Mouse (Mus musculus) kidney, postnatal 0 days (tissue): ENCODE measurements around the gene Tnfrsf13b. TPM values are rescaled to one million over a fixed set of nuclear protein-coding genes. Genes with fewer than 3 reads are reported as not detected.

ENCODE experiments used
- ATAC-seq: fragments of 200-750 bp; cut with Nextera tagmentation; replicated peaks from 2 replicates; pipeline ENCODE4 v1.8.0; 2017; ENCODE audit warnings: low read depth, moderate number of reproducible peaks, moderate TSS enrichment, moderate library complexity; ENCODE audit not compliant: low FRiP score
- DNase-seq: peaks from one replicate; pipeline ENCODE4 v3.0.0-alpha.2; 2016; ENCODE audit warnings: low spot score
- H3K27ac ChIP-seq: fragments of 300-500 bp; sonication (generic); 2 replicates; pipeline ENCODE4 v1.5.1; 2014; ENCODE audit warnings: mild to moderate bottlenecking
- H3K27me3 ChIP-seq: fragments of 300-500 bp; sonication (generic); 2 replicates; pipeline ENCODE4 v1.6.1; 2014; ENCODE audit warnings: low read length, mixed read lengths; ENCODE audit not compliant: insufficient read depth
- H3K36me3 ChIP-seq: fragments of 300-500 bp; sonication (generic); 2 replicates; pipeline ENCODE4 v1.6.1; 2014; ENCODE audit warnings: low read length, mixed read lengths; ENCODE audit not compliant: insufficient read depth
- H3K4me1 ChIP-seq: fragments of 300-500 bp; sonication (generic); replicated peaks from 2 replicates; pipeline ENCODE4 v1.6.1; 2014; ENCODE audit warnings: antibody characterized with exemption, low read length, mixed read lengths; ENCODE audit not compliant: insufficient read depth
- H3K4me2 ChIP-seq: fragments of 300-500 bp; sonication (generic); 2 replicates; pipeline ENCODE4 v1.6.1; 2014; ENCODE audit warnings: mild to moderate bottlenecking, low read length, moderate library complexity, mixed read lengths
- H3K4me3 ChIP-seq: fragments of 300-500 bp; sonication (generic); replicated peaks from 2 replicates; pipeline ENCODE4 v1.5.1; 2014; ENCODE audit warnings: low read depth, low read length
- H3K9ac ChIP-seq: fragments of 300-500 bp; sonication (generic); 2 replicates; pipeline ENCODE4 v1.6.1; 2014; ENCODE audit warnings: low read depth, low read length
- H3K9me3 ChIP-seq: fragments of 300-500 bp; sonication (generic); replicated peaks from 2 replicates; pipeline ENCODE4 v1.6.1; 2016; ENCODE audit warnings: low read length, inconsistent platforms, mixed read lengths
- CTCF ChIP-seq: IDR thresholded peaks from 2 replicates; pipeline ENCODE4 v1.5.1; 2016; ENCODE audit warnings: antibody characterized with exemption, low read depth, mild to moderate bottlenecking, moderate library complexity
- WGBS: fragments of 180-500 bp; shearing (Covaris S2); extraction: QIAGEN DNeasy Blood & Tissue Kit; methylation state at CpG from one replicate; pipeline ENCODE4 v1.1.7; 2014; 5-methylcytosine and 5-hydroxymethylcytosine counted together
- polyA plus RNA-seq: library from polyadenylated mRNA; unstranded; fragments of >200 nt; fragmentation: Nextera tagmentation; extraction: Ambion mirVana; gene quantifications from 2 replicates; pipeline ENCODE4 v1.2.1, GENCODE M21; 2015

Gene Tnfrsf13b
- polyA plus RNA-seq, 1 experiment from 2014 or later, result 1.7 TPM

GRCm38 (mm10) chr11:61142262-61142661 lies 15.7 kb downstream of the Tnfrsf13b start:
- H3K4me2 ChIP-seq, result no peak overlapping the region
- H3K27me3 ChIP-seq, result 0 out of 2 replicates have a peak, but pooled peaks cover 4% of the 10 kb centered on the region
- no peak overlapping the region for H3K4me3 ChIP-seq
- H3K4me1 ChIP-seq, result peaks cover 4% of the 10 kb centered on the region; the same call in 1 of the 2 replicates
- ATAC-seq (no peak), DNase-seq (no peak)
- no peak overlapping the region for H3K9ac ChIP-seq
- H3K9me3 ChIP-seq, result no peaks in the 10 kb centered on the region
- no peak for TF ChIP-seq CTCF
- H3K36me3 ChIP-seq, result no peaks in the 10 kb centered on the region
- 59% methylated on average over 3 of the region's 3 CpGs for WGBS
- H3K27ac ChIP-seq, result no peak overlapping the region

- 51% methylated on average over 6 of the region's 6 CpGs for WGBS
- no peak for TF ChIP-seq CTCF
- H3K4me3 ChIP-seq, result no peak overlapping the region
Observed at GRCm38 (mm10) chr11:61142941-61143530, 16.5 kb downstream of the Tnfrsf13b start.

GRCm38 (mm10) chr11:61143564-61144469 lies 17.3 kb downstream of the Tnfrsf13b start:
- Histone ChIP-seq H3K27me3 (0 out of 2 replicates have a peak, but pooled peaks cover 4% of the 10 kb centered on the region), H3K4me1 (peaks cover 5% of the 10 kb centered on the region; the same call in 1 of the 2 replicates), H3K4me3 (no peak overlapping the region), H3K4me2 (no peak overlapping the region), H3K9me3 (no peaks in the 10 kb centered on the region), H3K36me3 (no peaks in the 10 kb centered on the region), H3K27ac (no peak overlapping the region), H3K9ac (no peak overlapping the region)
- 76% methylated on average over 7 of the region's 7 CpGs for WGBS
- ATAC-seq (no peak), DNase-seq (no peak)
- peak; percentile 34; the same call in 1 of the 2 replicates for TF ChIP-seq CTCF

More at GRCm38 (mm10) chr11:61142941-61143530, 16.5 kb downstream of the Tnfrsf13b start:
- H3K4me1 ChIP-seq, result peaks cover 5% of the 10 kb centered on the region; the same call in 1 of the 2 replicates
- no peak overlapping the region for H3K9ac ChIP-seq
- no peak overlapping the region for H3K27ac ChIP-seq
- 0 out of 2 replicates have a peak, but pooled peaks cover 4% of the 10 kb centered on the region for H3K27me3 ChIP-seq
- no peak overlapping the region for H3K4me2 ChIP-seq
- no peaks in the 10 kb centered on the region for H3K9me3 ChIP-seq
- ATAC-seq (no peak), DNase-seq (no peak)
- H3K36me3 ChIP-seq, result no peaks in the 10 kb centered on the region

- Histone ChIP-seq H3K27ac (no peak overlapping the region), H3K9ac (no peak overlapping the region), H3K4me1 (peaks cover 5% of the 10 kb centered on the region; the same call in 1 of the 2 replicates), H3K4me2 (no peak overlapping the region), H3K27me3 (0 out of 2 replicates have a peak, but pooled peaks cover 4% of the 10 kb centered on the region), H3K36me3 (no peaks in the 10 kb centered on the region), H3K9me3 (no peaks in the 10 kb centered on the region), H3K4me3 (no peak overlapping the region)
- DNase-seq (no peak), ATAC-seq (no peak)
- no peak for TF ChIP-seq CTCF
- 53% methylated on average over 8 of the region's 8 CpGs for WGBS
Observed at GRCm38 (mm10) chr11:61145551-61145950, 19.0 kb downstream of the Tnfrsf13b start.

GRCm38 (mm10) chr11:61146645-61147299 lies 20.2 kb downstream of the Tnfrsf13b start:
- Histone ChIP-seq H3K9ac (peak overlapping the region; percentile 46; the same call in 1 of the 2 replicates), H3K27me3 (0 out of 2 replicates have a peak, but pooled peaks cover 4% of the 10 kb centered on the region), H3K36me3 (no peaks in the 10 kb centered on the region), H3K27ac (no peak overlapping the region), H3K4me3 (peak overlapping the region; percentile 31), H3K4me2 (peak overlapping the region; percentile 73), H3K9me3 (no peaks in the 10 kb centered on the region), H3K4me1 (peaks cover 5% of the 10 kb centered on the region; the same call in 1 of the 2 replicates)
- 21% methylated on average over 20 of the region's 20 CpGs for WGBS
- ATAC-seq (peak; percentile 36), DNase-seq (peak; percentile 57)
- peak; percentile 57 for TF ChIP-seq CTCF
